Mouse (Mus musculus) bone marrow macrophage, adult 2 months (primary cell): ENCODE results near the gene Fam174a.

Experiments used
- CTCF ChIP-seq: IDR thresholded peaks from 2 replicates; pipeline ENCODE4 v1.5.1; 2012; ENCODE audit warnings: low read depth, mild to moderate bottlenecking, low read length, moderate library complexity
- POLR2A ChIP-seq: IDR thresholded peaks from 2 replicates; pipeline ENCODE4 v1.6.1; 2012; ENCODE audit warnings: mild to moderate bottlenecking, low read depth, low read length, borderline replicate concordance

GRCm38 (mm10) chr1:95343585-95344485 is 30.4 kb downstream of the Fam174a start:
- TF ChIP-seq POLR2A (no peak), CTCF (no peak)
